Comparison of ENCODE assay signal across 10 mouse cellular contexts in the genomic region with DNA sequence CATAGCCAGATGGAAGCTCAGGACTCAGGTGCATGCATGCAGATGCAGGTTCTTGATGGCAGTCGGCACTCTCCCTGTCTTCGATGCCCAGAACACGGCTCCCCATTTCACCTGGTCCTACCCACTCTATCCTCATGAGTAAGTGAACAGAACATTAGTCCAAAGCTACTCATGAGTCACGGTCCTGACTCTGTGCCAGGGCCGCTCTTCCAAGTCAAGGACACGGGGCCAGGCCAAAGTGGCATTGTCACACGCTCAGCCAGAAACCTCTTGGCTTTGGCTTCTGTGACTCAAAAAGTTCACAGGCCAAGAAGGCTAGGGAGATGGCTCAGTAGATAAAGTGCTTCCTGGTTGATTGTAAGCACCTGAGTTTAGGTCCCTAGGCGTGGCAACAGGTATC.
DNase-seq lines count a peak whose midpoint lies in the region; ATAC-seq lines count a peak whose summit lies in the region.
"Had no signal": no experiment of that assay in that cellular context is flagged by ENCODE, and none has a peak within 500 bp of the region (broad histone marks: within the 10 kb centered on the region; RNA-seq: fewer than 3 reads in every experiment).

No protein-coding gene starts in this region.

- ATAC-seq in kidney, embryonic 16.5 days (ENCODE audit: low FRiP score, low TSS enrichment), result no peak
- ATAC-seq in midbrain, embryonic 14.5 days (ENCODE audit: low FRiP score, low TSS enrichment), result no peak

- H3K4me2 ChIP-seq in kidney, embryonic 16.5 days (replicated peaks; ENCODE audit: low read depth, low read length), result no peak overlapping the region
- H3K4me2 ChIP-seq in midbrain, embryonic 14.5 days (ENCODE audit: low read length), result no peak overlapping the region

- peak; percentile 23 for DNase-seq in kidney, adult 11 months
- DNase-seq in adrenal gland, adult (ENCODE audit: inconsistent age in 2 of 2, low spot score in 1 of 2), result peak; percentile 91 to 97
- DNase-seq in heart, adult 9 months (ENCODE audit: low spot score in 2 of 2), result peak; percentile 10 to 35
- peak; percentile 65 for DNase-seq in lung, postnatal 36 days
- no peak for DNase-seq in midbrain, embryonic 10.5 days (ENCODE audit: low spot score)
- no peak for DNase-seq in midbrain, embryonic 14.5 days
- DNase-seq in left cerebral cortex, adult 9 months (ENCODE audit: low spot score in 2 of 2), result no peak
- DNase-seq: thymus, postnatal 14 days had no signal

- peaks cover 5% of the 10 kb centered on the region; the same call in 1 of the 2 replicates for H3K4me1 ChIP-seq in kidney, embryonic 16.5 days (ENCODE audit: insufficient read depth, low read length)
- no peaks in the 10 kb centered on the region for H3K4me1 ChIP-seq in midbrain, embryonic 10.5 days
- no peaks in the 10 kb centered on the region for H3K4me1 ChIP-seq in midbrain, embryonic 14.5 days (ENCODE audit: control insufficient read depth, insufficient read depth, low read length)

- H3K9ac ChIP-seq in kidney, embryonic 16.5 days (replicated peaks; ENCODE audit: low read length), result no peak overlapping the region
- H3K9ac ChIP-seq in midbrain, embryonic 14.5 days (replicated peaks; ENCODE audit: low read length), result no peak overlapping the region

- H3K27ac ChIP-seq in kidney, embryonic 16.5 days (ENCODE audit: low read length), result no peak overlapping the region
- no peak overlapping the region for H3K27ac ChIP-seq in midbrain, embryonic 10.5 days (replicated peaks)
- H3K27ac ChIP-seq in midbrain, embryonic 14.5 days (replicated peaks; ENCODE audit: low read depth, low read length), result no peak overlapping the region

- no peaks in the 10 kb centered on the region for H3K27me3 ChIP-seq in kidney, embryonic 16.5 days (ENCODE audit: insufficient read depth, low read length)
- H3K27me3 ChIP-seq in midbrain, embryonic 10.5 days (ENCODE audit: low read depth, poor library complexity, severe bottlenecking), result no peaks in the 10 kb centered on the region
- H3K27me3 ChIP-seq in midbrain, embryonic 14.5 days (ENCODE audit: control insufficient read depth, insufficient read depth, low read length), result no peaks in the 10 kb centered on the region

- H3K36me3 ChIP-seq in kidney, embryonic 16.5 days (ENCODE audit: insufficient read depth, low read length), result no peaks in the 10 kb centered on the region
- H3K36me3 ChIP-seq in midbrain, embryonic 10.5 days, result no peaks in the 10 kb centered on the region
- no peaks in the 10 kb centered on the region for H3K36me3 ChIP-seq in midbrain, embryonic 14.5 days (ENCODE audit: control insufficient read depth, insufficient read depth, low read length)
- H3K36me3 ChIP-seq: G1E had no signal

- no peak overlapping the region for H3K4me3 ChIP-seq in kidney, embryonic 16.5 days (ENCODE audit: low read length)
- no peak overlapping the region for H3K4me3 ChIP-seq in midbrain, embryonic 10.5 days
- no peak overlapping the region for H3K4me3 ChIP-seq in midbrain, embryonic 14.5 days (replicated peaks; ENCODE audit: low read depth, low read length)

- 84% methylated on average over 8 of the region's 8 CpGs for WGBS in kidney, embryonic 16.5 days
- WGBS in midbrain, embryonic 10.5 days, result 93% methylated on average over 8 of the region's 8 CpGs
- WGBS in midbrain, embryonic 14.5 days, result 94% methylated on average over 8 of the region's 8 CpGs

- H3K9me3 ChIP-seq in kidney, embryonic 16.5 days (ENCODE audit: low read length), result no peaks in the 10 kb centered on the region
- H3K9me3 ChIP-seq in midbrain, embryonic 10.5 days (replicated peaks), result no peaks in the 10 kb centered on the region
- H3K9me3 ChIP-seq in midbrain, embryonic 14.5 days (ENCODE audit: control insufficient read depth, low read length), result no peaks in the 10 kb centered on the region
- H3K9me3 ChIP-seq: G1E had no signal

Comparison
In these comparisons a context has a peak if more than half of its experiments do, and no peak if none do; other contexts are left out.
1. DNase-seq: peak in kidney, adult 11 months (single experiment), adrenal gland, adult (2 of 2), heart, adult 9 months (2 of 2) and lung, postnatal 36 days (single experiment); none in midbrain, embryonic 10.5 days (single experiment), midbrain, embryonic 14.5 days (single experiment) and left cerebral cortex, adult 9 months (0 of 2).